Mouse (Mus musculus) A20 (cell line): ENCODE data around the gene Samd13.

ENCODE experiments used
- DNase-seq: peaks from one replicate; pipeline ENCODE4 v3.0.0-alpha.2; 2011; ENCODE audit warnings: low read depth, low spot score

Gene Samd13

DNA sequence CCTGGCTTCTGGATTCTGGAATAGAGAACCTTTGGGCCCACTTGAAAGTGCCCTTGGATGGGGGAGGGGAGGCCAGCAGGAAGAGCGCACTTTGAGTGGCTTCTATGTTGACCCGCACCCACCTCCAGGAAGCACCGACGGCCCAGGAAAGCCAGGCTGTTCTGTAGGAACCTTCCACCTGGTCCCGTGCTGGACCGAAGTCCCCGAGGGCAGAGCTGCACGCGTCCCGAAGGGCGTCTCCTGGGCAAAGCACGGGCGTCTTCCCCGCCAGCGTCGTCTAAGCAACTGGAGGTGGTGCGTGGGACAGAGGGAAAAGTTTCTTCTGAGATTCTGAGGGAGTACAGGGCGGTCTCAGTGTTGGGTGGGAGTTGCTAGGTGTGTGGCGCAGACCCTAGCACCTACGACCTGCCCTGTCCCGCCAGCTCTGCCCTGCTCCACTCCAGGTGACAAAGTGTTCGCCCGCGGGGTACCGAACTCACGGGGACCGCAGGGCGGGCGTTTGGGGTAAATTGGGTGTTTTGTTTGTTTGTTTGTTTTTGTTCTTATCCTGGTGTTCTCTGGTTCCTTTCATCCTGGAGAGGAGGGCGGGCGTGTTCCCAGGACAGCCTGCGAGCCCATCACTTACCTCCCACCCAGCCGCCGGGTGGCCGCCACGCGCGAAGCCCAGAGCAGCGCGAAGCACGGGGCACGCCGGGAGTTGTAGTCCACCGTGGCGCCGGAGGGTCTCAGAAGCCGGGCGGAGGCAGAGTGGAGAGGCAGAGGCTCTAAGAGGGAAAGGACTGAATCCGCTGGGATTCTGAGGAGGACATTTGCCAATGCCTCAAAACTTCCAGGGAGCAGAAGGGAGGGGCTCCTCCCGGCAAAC, at the start of gene Samd13:
Samd13 (minus strand) TSS at position 782 of the 865 bp plus-strand sequence.
- DNase-seq: no peak

DNA sequence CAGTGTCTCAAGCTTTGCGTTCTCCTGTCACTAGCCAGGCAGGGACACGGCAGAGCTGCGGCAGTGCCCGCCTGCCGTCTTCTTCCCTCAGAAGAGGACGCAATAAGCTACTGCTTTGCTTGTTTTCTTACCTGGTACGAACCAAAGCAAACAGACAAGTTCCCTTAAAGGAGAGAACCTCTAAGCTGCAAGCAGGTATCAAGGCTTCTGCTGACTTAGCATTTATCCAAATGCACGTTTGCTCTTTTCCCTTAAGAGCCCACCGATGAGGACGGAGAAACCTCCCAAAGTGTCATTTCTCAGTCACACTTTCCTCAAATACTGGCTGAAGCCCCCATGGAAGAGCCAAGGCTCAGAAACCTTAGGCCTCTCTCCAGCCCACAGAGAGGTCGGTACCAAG, 46.1 kb upstream of the Samd13 start:
- no peak for DNase-seq

DNA sequence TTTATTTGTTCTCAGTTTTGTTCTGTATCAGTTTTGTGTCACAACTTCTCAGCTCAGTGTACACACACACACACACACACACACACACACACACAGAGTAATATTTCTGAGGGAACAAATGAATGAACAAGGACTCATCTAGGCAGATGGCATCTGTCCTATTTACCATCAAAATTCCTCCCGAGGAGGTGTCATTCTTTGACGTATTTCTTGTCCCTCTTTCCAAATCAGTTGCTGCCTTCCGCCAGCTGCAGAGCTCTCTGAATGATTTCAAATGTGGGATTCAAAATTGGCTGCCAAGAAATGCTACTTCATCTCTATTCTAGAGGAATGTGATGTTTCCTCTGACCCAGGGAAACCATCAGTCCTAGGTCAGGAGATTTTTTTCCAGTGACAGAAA, 37.6 kb upstream of the Samd13 start:
- no peak for DNase-seq

DNA sequence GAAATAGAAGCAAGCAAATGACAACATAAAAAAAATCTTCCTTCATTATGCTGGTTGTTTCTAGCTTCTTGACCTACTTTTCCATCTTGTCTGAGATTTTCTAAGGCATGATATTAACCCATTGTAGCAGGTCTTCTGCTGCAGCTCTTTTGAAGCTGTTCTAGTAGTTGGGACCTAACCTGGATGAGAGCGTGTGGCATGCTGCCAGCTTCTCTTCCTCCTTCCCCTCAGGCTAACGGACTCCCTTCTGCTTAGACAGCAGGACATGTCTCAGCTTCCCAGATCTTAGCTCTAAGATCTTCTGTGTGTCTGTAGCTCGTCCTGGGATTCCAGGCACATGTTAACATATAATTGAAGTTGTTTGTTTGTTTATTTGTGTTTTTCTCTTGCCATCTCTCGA, 34.3 kb upstream of the Samd13 start:
- no peak for DNase-seq

DNA sequence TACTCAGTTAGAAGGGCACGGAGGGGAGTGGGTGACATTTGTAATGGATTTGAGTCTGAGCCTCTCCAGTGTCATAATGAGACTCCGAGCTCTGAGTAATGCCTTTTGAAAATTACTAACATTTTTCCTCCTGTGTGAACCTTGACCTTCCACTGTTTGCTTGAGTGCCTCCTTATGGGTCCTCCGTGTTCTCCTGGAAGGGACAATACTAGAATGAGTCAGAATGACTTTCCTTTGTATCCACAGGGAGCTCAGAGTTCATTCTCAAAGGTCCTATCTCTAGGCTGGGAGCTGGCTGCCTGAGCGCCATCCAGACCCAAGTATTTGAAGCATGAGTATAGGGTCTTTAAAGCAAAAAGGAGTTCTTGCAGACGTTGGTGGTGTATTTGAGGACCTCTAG, 32.9 kb upstream of the Samd13 start:
- DNase-seq: no peak

DNA sequence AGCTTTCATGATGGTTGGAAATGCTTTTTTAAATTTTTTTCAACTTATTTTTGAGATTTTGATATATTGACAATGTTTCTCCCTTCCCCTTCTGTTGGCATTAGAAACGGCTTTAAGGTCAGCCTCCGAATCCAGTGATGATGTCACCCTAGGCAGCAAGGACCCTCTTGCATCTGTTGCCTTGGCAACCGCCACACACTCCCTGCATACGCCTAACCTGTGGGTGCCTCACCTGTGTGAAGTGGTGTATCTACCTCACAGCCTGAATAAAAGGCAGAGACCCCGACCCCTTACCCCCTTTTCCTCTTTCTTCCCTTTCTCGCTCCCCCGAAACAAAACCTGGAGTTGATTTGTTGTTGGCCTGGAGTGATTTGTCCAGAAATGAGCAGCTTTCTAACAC, 26.9 kb upstream of the Samd13 start:
- no peak for DNase-seq

DNA sequence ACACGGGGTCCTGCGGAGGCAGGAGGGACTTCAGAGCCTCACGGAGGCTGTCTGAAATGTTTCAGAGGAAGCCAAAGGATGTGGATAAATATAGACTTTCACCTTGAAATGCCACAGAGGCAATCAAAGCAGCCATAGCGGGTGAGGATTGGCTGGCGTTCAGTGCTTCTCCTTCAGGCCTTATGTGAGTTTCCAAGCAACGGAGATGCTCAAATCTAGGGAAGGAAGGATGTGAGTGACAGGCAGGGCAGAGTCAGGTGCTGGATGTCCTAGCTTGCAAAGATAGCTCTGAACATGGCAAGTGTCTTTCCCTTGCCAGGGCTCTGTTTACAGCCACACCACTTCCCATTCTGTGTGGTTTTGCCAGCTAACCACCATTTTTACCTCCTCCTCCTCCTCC, 26.2 kb upstream of the Samd13 start:
- no peak for DNase-seq

DNA sequence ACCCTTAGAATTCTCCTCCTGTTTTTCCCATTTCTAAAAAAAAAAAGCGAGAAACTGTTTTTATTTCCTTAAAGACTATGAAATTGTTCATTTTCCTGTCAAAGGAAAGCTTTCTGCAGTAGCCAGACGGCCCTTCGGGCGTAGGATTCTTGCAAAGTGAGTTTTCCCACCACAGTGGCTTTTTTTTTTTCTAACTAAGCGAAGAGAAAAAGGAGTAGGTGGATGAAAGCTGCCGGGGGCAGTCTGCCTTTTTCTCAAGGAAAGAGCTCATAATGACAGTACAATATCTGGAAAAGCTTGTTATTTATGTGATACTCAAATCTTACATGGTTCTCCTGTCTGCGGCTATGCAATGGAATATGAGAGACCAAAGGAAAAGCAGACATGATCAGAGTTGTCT, 25.7 kb upstream of the Samd13 start:
- no peak for DNase-seq

DNA sequence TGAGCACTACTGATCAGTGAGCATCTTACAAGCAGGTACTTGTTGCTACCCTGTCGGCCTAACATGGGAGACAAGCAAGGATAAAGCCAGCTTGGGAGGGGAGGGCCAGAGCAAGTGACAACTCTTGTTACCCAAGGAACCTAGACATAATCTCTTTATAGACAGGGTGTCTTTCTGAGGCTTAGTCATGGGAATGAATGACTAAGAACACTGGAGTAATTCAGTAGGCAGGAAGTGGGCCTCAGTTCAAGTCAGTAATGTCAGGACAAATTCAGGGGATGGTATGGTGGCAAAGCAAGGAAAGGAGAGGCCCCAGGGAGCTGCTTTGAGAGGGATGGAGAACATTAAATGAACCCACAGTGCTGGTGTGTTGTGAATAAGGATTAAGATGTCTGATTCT, 23.7 kb upstream of the Samd13 start:
- DNase-seq: no peak

DNA sequence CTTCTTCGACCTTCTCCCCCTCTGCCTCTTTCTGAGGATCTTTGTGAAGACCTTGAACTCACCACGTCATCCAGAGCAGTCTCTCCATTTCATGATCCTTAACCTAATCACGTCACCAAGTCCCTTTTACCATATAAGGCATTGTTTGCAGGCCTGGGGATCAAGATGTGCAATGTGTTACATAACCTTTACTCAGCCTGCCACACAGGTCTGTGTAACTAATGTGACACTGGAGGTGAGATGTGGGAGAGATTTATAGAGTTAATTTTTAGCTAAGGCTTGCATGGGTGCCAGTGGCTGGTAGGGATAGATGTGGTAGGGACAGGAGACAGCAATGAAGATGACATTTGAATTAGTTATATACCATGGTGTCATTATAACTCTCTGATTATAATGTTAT, 23.0 kb upstream of the Samd13 start:
- no peak for DNase-seq

DNA sequence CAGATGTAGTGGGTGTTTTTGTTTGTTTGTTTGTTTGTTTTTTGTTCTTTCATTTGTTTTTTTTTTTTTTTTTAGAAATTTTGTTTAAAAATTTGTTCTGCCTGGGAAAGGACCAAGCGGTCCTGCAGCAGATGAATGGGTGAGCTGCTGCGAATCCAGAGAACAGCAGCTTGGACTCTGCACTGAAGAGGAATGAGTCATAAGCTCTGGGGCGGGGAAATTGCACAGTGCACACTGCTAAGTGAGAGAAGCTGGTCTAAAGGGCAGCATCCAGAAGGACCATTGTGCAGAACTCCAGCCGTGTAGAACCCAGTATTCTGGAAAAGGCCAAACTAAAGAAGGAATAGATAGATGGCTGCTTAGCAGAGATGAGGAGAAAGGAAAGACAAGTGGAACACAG, 18.7 kb upstream of the Samd13 start:
- no peak for DNase-seq

DNA sequence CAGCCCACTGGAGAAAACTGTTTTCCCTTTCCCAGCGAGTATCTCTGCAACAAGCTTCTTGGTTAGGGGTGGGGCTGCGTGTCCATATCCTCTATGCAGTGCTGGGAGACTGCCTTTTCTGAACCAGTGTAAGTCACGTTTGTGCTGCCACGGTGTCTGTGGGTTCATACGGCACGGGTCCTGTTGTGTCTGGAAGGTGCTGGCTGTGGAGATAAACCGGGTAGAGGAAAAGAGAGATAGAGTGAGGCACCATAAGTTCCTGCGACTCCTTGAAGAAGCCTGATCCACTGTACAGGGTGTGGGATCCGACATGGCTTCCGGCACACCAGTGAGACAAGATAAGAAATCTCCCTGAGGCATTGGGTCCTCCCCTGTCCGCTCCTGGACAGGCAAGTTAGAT, 14.7 kb upstream of the Samd13 start:
- no peak for DNase-seq

DNA sequence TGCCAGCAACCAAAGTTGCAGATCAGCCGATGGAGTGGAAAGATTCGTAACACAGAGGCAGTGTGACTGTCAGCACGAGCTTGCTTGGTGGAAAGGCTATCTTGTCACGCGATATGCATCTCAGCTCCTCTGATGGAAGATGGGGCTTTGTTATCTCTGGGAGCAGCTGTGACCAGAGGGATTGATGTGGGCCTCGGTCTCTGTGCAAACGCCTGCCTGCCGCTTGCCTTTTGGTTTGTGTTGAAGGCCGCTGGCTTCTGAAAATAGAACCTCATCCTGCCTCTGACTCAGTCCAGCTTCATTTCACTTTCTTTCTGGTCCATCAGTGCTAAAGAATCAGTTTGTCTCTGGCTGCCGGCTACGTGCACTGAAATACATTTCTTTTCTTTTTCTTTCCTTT, 13.6 kb upstream of the Samd13 start:
- DNase-seq: no peak

DNA sequence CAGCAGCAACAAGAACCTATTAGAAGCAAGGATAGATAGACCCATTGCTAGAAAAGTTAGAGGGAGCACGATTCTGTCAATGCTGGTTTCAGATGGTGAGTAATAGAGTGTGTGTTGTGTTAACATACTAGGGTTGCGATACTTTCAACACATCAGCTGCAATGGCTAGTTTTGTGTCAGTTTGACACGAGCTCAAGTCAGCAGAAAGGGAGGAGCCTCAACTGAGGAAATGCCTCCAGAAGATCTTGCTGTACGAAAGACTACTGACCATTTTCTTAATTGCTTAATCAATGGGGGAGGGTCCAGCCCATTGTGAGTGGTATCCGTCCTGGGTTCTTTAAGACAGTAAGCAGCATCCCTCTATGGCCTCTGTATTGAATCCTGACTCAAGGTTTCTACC, 7.2 kb upstream of the Samd13 start:
- DNase-seq: no peak

DNA sequence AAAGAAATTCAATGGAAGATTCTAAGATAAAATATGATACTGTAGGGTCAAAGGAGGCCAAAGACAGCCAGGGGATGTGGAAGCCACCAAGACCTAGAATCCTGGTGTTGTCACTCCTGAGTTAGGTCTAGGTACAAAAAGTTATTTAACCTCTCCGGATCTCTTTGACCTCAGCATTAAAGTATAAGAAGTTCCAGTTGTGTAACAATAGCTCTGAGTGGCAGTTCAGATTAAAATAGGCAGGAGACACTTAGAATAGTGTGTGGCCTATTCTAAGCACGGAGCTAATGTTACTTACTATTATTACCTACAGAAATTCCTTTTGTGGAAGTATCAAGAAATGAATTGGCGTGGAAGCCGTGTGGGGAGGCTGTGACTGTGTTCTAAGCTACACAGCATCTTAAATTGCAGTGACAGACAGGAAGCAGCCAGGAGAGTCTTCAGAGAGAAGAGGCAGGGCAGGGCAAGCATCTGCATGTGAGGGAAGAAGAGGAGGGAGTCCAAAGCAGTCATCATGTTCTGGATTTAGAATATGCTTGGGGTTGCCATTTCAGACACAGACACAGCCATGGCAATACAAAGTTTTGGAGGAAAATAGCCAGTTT, 1.8 kb upstream of the Samd13 start:
- DNase-seq: no peak

DNA sequence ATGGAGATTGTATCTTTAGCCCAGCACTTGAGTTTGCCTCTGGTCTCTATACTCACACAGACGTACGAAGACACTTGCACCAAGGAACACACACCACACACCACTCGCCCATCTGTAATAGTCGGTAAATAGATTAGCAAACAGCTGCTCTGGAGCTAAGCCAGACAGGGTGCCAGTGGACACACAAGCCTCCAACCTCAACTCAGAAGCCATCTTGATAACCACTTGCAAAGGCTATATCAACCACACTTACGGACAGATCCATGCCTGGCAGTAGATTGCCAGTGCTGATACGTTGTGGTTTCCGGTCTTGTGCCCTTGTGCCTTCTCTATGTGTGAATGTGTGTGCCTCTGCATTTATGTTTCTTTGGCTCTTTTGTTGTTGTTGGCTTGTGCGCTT, 1.0 kb upstream of the Samd13 start:
- no peak for DNase-seq

DNA sequence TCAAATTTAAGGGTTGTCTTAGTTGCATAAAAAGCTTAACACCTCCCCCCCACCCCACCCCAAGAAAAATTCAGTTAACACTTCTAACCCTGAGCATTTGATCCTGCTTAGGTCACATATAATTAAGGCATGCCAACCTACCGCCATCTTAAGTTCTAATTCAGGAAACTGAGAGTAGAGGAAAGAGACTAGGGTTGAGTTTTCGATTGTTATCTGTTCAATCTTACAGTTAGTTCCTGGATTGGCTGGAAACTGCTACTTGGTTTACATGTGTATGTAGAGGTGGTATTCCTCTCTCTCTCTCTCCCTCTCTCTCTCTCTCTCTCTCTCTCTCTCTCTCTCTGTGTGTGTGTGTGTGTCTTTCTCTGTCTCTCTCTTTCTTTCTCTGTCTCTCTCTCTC, 2.3 kb downstream of the Samd13 start:
- no peak for DNase-seq

DNA sequence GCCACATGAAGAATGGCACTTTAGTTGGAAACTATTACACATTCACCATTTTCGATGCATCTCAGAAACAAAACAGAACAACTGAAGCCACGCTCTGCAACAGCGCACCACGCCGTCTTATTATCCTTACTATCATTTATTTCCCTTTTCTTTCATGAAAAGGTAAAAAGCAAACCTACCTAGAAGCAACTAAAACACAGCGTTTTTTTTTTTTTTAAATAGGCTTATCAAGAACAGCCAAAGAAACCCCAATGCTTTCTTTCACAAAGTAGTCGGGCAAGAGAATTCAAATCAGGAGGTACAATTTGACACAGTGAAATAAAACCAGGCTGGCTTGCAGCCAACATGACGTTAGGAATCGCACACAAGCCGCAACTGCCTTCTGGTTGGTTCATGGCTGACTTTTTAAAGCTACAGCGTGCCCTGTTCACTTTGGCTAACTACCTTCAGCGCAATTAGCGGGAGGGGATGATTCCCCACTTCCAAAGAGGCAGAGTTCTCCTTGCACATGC, 3.2 kb downstream of the Samd13 start:
- DNase-seq: no peak

DNA sequence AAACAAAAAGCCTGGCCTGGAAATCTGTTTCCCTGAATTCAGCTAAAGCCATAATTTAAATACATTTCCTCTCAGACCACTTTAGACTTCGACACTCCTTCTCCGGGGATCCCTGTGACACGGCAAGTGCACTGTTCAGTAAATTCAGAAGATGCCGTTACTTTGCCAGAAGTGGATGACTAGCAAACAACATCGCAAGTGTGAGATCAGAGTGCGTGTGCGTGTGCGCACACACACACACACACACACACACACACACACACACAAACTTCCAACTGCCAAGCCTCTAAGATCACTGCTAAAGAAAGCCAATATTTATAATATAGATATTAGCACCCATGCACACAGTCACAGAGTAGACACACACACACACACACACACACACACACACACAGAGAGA, 3.7 kb downstream of the Samd13 start:
- DNase-seq: no peak

DNA sequence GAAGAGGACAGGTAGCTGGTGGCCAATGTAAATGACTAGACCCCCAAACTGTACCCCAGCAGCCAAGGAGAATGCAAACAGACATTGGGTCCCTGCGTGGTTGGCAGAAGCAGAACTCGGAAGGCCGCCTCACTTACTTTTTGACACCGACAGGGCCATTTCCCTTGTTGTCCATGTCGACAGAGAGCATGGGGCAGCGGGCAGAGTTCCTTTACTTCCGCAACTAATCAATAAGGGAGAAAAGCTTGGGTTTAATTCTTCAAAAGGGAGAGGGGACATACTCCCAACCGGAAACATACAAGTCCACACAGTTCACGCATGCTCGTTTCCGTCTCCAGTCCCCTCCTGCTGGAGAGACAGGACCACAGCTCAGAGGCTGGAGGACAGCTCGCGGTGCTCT, 4.8 kb downstream of the Samd13 start:
- DNase-seq: no peak

DNA sequence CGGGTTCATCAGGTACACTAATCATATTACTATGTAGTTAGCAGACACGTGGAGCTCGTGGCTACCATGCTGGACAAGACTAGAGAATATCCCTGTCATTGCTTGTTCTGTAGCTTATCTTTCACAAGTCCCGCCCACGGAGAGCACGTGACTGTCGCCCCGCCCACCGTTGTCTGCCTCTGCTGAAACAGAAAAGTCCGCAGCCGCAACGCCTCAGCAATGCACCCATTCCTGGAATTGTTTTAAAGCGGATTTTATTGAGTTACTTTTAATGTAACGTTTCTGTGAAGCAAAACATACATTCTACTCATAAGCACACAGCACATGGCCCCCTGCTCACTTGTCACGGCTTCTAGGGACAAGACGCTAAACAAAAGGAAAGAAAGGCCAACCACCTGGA, 5.7 kb downstream of the Samd13 start:
- no peak for DNase-seq

DNA sequence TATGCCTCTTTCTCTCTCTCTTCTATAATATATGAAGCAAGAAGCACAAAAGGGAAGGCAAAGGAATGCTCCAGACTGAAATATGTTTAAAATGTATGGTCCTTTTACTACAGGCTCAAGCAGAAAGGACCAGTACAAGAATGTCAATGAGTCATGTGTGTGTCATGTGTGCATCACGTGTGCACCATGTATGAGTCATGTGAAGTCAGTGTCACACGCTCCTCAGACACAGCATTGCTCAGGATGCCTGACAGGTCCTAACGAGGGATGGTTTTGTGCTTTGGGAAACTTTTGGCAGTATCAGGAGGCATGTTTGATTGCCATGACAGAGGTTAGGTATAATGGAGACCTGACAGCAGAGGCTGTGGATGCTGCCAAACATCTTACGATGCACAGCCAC, 9.2 kb downstream of the Samd13 start:
- DNase-seq: no peak

DNA sequence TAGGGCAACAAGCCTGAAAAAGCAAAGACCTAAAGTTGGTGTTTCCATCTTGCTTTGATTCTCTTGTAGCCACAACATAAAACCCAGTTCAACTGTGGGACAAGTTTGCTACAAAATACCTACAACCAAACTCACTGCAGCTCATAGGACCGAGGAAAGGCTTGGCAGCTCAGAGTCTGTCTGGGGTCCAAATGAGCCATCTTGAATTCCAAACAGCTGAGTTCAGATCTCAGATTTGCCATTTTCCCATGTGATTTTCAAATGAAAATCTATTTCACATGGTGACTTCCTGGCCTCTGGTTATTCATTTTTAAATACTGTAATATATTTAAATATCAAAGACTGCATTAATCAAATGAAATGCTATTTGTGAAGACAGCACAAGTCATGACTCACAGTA, 10.3 kb downstream of the Samd13 start:
- DNase-seq: no peak
